Mouse (Mus musculus) neutrophil, adult 5-6 weeks (primary cell): ENCODE results near the gene Ints1. TPM values are rescaled to one million over a fixed set of nuclear protein-coding genes. Genes with fewer than 3 reads are reported as not detected.

Source experiments
- ATAC-seq: fragments of 151-379, 151-347 bp; 2 replicates; pipeline ENCODE4 v1.8.0; 2017; ENCODE audit warnings: mild to moderate bottlenecking, moderate TSS enrichment; ENCODE audit not compliant: insufficient number of reproducible peaks, poor library complexity, low FRiP score, severe bottlenecking; ENCODE audit errors: extremely low read depth
- total RNA-seq: library from RNA; stranded (forward); fragments of 200-1000 nt; gene quantifications from 2 replicates; pipeline ENCODE4 v1.2.3, GENCODE M21; 2017

Ints1 gene
- total RNA-seq, 1 experiment from 2014 or later = 41.0 TPM

DNA sequence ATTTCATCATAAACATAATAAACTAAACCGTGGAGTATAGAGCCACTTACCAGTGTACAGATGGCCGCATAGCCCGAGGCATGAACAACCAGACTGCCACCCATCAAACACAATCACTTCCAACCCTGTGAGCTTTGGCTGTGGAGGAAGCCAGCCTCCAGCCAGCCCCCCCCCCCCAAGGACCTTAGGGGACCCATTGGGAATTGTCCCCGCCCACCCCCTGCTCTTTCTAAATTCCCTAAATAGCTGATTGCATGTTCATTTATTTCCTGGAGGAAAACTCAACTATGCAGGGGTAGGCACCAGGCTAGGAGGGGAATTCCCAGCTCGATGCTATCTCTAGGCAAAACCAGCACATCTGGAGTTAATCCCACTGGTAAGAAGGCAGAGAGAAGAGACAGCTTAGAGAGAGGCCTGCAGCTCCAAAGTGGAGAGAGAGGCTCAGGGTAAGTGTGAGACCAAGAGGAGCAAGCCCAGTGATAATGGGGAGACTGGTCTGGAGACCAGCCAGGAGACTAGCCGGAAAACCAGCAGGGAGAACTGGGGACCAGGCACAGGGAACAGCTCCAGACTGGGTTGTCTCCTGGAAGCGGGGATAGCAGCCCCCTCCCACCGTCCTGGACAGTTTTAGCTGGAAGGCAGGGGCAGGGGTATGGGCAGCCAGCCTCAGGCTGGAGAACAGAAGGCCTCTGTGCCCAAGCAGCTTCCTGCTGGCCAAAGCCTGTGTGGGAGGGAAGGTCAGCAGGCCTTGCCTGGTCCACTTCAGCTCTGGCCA, 44.6 kb downstream of the Ints1 start:
- ATAC-seq = no peak

DNA sequence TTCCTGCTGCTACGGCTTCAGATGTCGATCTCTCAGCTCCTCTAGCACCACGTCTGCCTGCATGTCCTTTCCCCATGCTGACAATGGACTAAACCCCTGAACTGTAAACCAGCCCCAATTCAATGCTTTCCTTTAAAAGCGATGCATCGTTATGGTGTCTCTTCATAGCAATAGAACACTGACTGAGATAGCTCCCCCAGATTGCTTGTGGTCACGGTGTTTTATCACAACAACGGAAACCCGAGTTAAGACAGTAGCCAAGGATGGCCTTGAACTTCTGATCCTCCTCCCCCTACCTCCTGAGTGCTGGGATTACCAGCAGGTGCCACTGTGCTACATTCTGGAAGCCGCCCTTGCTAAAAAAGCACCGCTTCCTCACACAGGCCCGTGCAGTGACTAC, 48.2 kb downstream of the Ints1 start:
- ATAC-seq = no peak

- no peak for ATAC-seq
Observed at GRCm38 (mm10) chr5:139726186-139726585, 49.3 kb downstream of the Ints1 start.

DNA sequence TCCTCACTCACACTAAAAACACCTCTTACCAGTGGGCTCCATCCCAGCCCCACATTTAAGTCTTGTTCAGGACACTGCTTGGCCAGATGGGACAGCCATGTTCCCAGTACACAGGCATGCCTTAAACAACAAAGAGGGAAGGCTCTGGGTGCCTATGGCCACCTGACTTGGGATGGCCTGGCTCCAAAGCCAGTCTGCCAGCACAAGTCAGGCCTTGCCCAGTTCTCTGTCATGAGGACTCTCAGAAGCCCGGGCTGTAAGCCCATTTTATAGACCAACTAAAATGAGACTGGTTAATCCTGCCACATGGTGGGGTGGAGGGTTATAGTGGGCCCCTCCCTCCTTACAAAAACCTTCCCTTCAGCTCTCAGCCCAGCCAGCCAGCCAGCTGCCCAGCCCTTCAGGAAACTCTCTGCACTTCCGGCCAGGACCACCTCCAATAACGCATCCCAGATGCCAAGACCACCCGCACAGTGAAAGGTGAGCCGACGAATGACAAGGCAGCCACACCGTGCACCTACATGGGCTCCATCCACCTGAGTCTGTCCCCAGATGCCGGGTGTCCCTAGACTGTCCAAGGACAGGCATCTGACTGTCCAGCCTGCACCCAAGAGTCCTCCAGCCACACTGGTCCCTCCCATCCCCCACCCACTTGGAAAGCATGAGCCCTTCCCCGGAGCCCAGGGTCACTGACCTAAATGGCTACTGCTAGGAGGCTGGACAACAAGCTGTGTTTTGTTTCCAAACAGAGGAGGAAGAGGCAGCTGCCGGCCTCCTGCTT, 50.9 kb downstream of the Ints1 start:
- ATAC-seq = no peak

- no peak for ATAC-seq
Observed at GRCm38 (mm10) chr5:139723113-139723512, 52.4 kb downstream of the Ints1 start.

DNA sequence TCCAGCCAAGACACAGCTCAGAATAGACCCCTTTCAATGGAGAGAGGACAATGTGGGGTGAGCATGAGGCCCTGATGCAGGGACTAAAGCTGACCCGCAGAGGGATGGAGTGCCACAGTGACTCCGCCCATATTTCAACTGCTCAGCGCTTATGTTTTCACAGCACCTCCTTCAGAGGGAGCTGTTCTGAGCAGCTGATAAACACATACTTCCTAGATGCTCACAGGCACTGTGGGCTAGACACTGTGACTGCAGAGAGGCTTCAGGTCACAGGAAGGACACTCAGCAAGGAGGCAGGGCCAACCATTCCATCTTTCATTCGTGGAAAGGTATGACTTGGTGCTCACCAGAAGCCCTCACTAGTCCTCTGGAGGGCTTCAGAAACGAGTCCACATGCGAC, 52.8 kb downstream of the Ints1 start:
- ATAC-seq = no peak

DNA sequence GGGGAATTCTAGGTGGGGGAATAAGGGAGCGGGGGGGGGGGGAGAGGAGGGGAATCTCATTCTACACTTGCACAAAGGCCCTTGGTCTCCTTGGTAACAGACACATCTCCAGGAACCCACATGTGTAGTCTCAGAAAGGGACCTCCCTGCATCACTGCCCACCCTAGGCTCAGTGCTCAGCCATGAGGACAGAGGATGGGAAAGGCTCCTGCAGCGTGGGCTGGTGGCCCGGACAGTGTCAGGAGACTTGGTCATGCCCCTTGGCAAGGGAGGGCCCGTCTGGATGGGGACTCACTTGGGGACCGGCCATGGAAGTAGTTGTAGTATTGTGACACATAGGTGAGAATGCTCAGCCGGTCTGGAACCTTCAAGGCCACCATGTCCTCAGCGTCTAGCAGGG, 56.5 kb downstream of the Ints1 start:
- ATAC-seq = no peak

DNA sequence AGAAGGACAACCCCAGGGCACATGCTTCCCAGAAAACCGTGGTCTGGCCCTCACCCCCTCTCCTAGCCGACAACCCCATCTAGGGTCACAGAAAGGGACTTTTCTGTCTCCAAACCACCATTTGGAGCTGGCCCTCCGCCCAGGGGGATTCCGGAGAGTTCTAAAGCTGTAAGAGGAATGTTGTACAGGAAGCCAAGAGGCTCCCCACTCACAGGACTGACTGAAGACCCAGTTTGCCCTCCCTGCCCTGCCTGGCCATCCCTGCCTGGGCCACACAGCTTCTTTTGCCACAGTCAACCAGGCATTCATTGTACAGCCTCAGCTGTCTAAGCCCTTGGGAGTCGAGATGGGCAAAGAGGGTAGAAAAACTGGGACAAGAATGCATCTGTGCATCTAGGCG, 56.9 kb downstream of the Ints1 start:
- no peak for ATAC-seq

DNA sequence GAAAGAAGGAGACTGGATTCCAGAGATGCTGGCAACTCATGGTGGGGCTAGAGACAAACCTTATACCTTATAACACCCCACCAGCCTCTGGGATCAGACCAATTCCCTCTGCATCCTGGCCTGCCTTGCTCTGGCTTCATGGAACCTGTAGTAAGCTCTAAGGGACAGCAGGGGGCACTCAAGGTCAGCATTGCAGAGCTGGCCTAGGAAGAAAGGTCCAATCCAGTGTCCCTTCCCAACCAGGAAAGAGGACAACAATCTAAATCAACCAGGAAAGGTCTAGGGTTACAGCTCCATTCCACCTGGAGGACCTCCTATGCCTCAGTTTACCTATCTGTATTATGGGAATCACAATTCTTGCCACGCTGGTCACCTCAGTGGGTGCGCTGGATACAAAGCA, 57.8 kb downstream of the Ints1 start:
- peak; percentile 36; the same call in 1 of the 2 replicates for ATAC-seq

- no peak for ATAC-seq
Observed at GRCm38 (mm10) chr5:139706496-139706895, 69.0 kb downstream of the Ints1 start.

- ATAC-seq = no peak
Observed at GRCm38 (mm10) chr5:139702905-139703304, 72.6 kb downstream of the Ints1 start.

DNA sequence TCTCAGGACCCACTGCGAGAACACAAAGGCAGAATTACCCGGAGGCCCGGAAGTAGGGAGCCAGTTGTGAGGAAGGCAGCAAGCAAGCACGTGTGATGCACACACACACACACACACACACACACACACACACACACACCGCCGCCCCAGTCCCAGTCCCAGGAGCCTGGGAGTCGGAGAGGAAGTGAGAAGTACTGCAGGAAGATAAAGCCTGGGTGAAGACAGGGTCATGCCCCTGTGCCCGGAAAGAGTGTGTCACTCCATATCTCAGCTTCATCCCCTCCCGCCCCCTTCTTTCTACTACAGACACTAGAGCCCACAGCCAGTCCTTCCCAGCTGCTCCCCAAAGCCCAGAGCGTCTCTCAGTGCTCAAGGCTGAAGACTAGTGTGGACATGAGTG, 73.2 kb downstream of the Ints1 start:
- no peak for ATAC-seq

Other genes starting within 250 kb of the Ints1 start
- not detected in 2 replicates for gene Uncx, start 232.2 kb downstream of the Ints1 start, total RNA-seq
- 0.23 and 0.37 TPM in 2 replicates for gene Micall2, start 39.3 kb downstream of the Ints1 start, total RNA-seq
- gene Mafk, start 15.8 kb upstream of the Ints1 start, total RNA-seq = 48.4 and 55.0 TPM in 2 replicates
- gene Tmem184a, start 44.2 kb upstream of the Ints1 start, total RNA-seq = not detected in 2 replicates
- gene Gm26938, start 50.7 kb upstream of the Ints1 start, total RNA-seq = not detected in 2 replicates
- gene Psmg3, start 51.2 kb upstream of the Ints1 start, total RNA-seq = 9.1 and 13.2 TPM in 2 replicates
- gene Elfn1, start 132.3 kb upstream of the Ints1 start, total RNA-seq = not detected in 2 replicates